Mouse (Mus musculus): ENCODE results near the gene Map2k5.

The Map2k5 gene

GRCm38 (mm10) chr9:63341761-63342160, 35.9 kb downstream of the Map2k5 start:
- DNase-seq (ENCODE audit: low spot score), result no peak

- DNase-seq (ENCODE audit: low spot score), result no peak
Observed at GRCm38 (mm10) chr9:63339256-63339655, 38.4 kb downstream of the Map2k5 start.

GRCm38 (mm10) chr9:63338716-63339115, 39.0 kb downstream of the Map2k5 start:
- no peak for DNase-seq (ENCODE audit: low spot score)

GRCm38 (mm10) chr9:63335816-63336215, 41.9 kb downstream of the Map2k5 start:
- no peak for DNase-seq (ENCODE audit: low spot score)

- no peak for DNase-seq (ENCODE audit: low spot score)
Observed at GRCm38 (mm10) chr9:63333074-63333473, 44.6 kb downstream of the Map2k5 start.

- no peak for DNase-seq (ENCODE audit: low spot score)
Observed at GRCm38 (mm10) chr9:63331246-63331645, 46.5 kb downstream of the Map2k5 start.

GRCm38 (mm10) chr9:63328958-63329685, 48.6 kb downstream of the Map2k5 start:
- DNase-seq (ENCODE audit: low spot score), result no peak

GRCm38 (mm10) chr9:63315231-63315630, 62.5 kb downstream of the Map2k5 start:
- no peak for DNase-seq (ENCODE audit: low spot score)

- DNase-seq (ENCODE audit: low spot score), result no peak
Observed at GRCm38 (mm10) chr9:63314126-63314525, 63.6 kb downstream of the Map2k5 start.

- DNase-seq (ENCODE audit: low spot score), result no peak
Observed at GRCm38 (mm10) chr9:63309956-63310355, 67.7 kb downstream of the Map2k5 start.

GRCm38 (mm10) chr9:63309008-63309407, 68.7 kb downstream of the Map2k5 start:
- no peak for DNase-seq (ENCODE audit: low spot score)

- DNase-seq (ENCODE audit: low spot score), result no peak
Observed at GRCm38 (mm10) chr9:63308441-63308840, 69.3 kb downstream of the Map2k5 start.

- no peak for DNase-seq (ENCODE audit: low spot score)
Observed at GRCm38 (mm10) chr9:63302511-63302910, 75.2 kb downstream of the Map2k5 start.

GRCm38 (mm10) chr9:63298656-63299055, 79.0 kb downstream of the Map2k5 start:
- DNase-seq (ENCODE audit: low spot score), result no peak

GRCm38 (mm10) chr9:63295551-63295958, 82.1 kb downstream of the Map2k5 start:
- no peak for DNase-seq (ENCODE audit: low spot score)

- DNase-seq (ENCODE audit: low spot score), result no peak
Observed at GRCm38 (mm10) chr9:63294846-63295245, 82.9 kb downstream of the Map2k5 start.

GRCm38 (mm10) chr9:63293781-63294480, 83.8 kb downstream of the Map2k5 start:
- DNase-seq (ENCODE audit: low spot score), result no peak

GRCm38 (mm10) chr9:63288676-63289075, 89.0 kb downstream of the Map2k5 start:
- no peak for DNase-seq (ENCODE audit: low spot score)

GRCm38 (mm10) chr9:63284392-63284791, 93.3 kb downstream of the Map2k5 start:
- DNase-seq (ENCODE audit: low spot score), result no peak

GRCm38 (mm10) chr9:63281996-63282395, 95.7 kb downstream of the Map2k5 start:
- no peak for DNase-seq (ENCODE audit: low spot score)

- DNase-seq (ENCODE audit: low spot score), result no peak
Observed at GRCm38 (mm10) chr9:63281086-63281485, 96.6 kb downstream of the Map2k5 start.

GRCm38 (mm10) chr9:63273781-63274180, 103.9 kb downstream of the Map2k5 start:
- no peak for DNase-seq (ENCODE audit: low spot score)

- no peak for DNase-seq (ENCODE audit: low spot score)
Observed at GRCm38 (mm10) chr9:63269839-63270238, 107.9 kb downstream of the Map2k5 start.

GRCm38 (mm10) chr9:63263188-63263587, 114.5 kb downstream of the Map2k5 start:
- DNase-seq (ENCODE audit: low spot score), result no peak
